Mouse (Mus musculus) megakaryocyte, embryonic 14.5 days (primary cell): ENCODE data around the gene Defb30.

Source experiments
- FLI1 ChIP-seq: IDR thresholded peaks from 2 replicates; pipeline ENCODE4 v1.6.1; 2012; ENCODE audit warnings: low read length, inconsistent platforms, mixed read lengths
- GATA1 ChIP-seq: IDR thresholded peaks from 3 replicates; pipeline ENCODE4 v1.6.1; 2012; ENCODE audit warnings: mixed read lengths, low read length, inconsistent platforms, borderline replicate concordance

GRCm38 (mm10) chr14:62991849-62992510 is 57.8 kb downstream of the Defb30 start:
- TF ChIP-seq FLI1 (no peak), GATA1 (no peak)
